Mouse (Mus musculus): Measurements from ENCODE around the gene Map3k21.

- TF ChIP-seq CTCF (IDR thresholded peaks at IDR 0.05; ENCODE audit: low read depth, low read length), result no peak
- TF ChIP-seq POLR2A (IDR thresholded peaks at IDR 0.05; ENCODE audit: extremely low read depth, insufficient read depth, low read length), result no peak
These were observed 20.3 kb upstream of the Map3k21 start for GRCm38 (mm10) chr8:125889920-125890319.
